Mouse (Mus musculus) hindbrain, embryonic 10.5 days (tissue): ENCODE measurements at regions not wholly inside any gene's neighbourhood (a gene's known extent, or its start where the extent isn't known, plus 50 kb on each side); places are given as distances from the start of the nearest gene placed in this dataset.

Experiments used
- DNase-seq: peaks from one replicate; pipeline ENCODE4 v3.0.0-alpha.2; 2017; ENCODE audit warnings: low spot score
- H3K27ac ChIP-seq: fragments of 300-500 bp; sonication (generic); 2 replicates; pipeline ENCODE4 v1.5.1; 2016; ENCODE audit warnings: mild to moderate bottlenecking, moderate library complexity
- H3K27me3 ChIP-seq: fragments of 300-500 bp; sonication (generic); 2 replicates; pipeline ENCODE4 v1.6.1; 2016; ENCODE audit warnings: mild to moderate bottlenecking; ENCODE audit not compliant: poor library complexity, insufficient read depth, severe bottlenecking
- H3K36me3 ChIP-seq: fragments of 300-500 bp; sonication (generic); 2 replicates; pipeline ENCODE4 v1.6.1; 2016; ENCODE audit warnings: mild to moderate bottlenecking, moderate library complexity
- H3K4me1 ChIP-seq: fragments of 300-500 bp; sonication (generic); replicated peaks from 2 replicates; pipeline ENCODE4 v1.6.1; 2016; ENCODE audit warnings: mild to moderate bottlenecking
- H3K4me3 ChIP-seq: fragments of 300-500 bp; sonication (generic); 2 replicates; pipeline ENCODE4 v1.5.1; 2016; ENCODE audit warnings: mild to moderate bottlenecking, moderate library complexity
- H3K9me3 ChIP-seq: fragments of 300-500 bp; sonication (generic); 2 replicates; pipeline ENCODE4 v1.6.1; 2016; ENCODE audit warnings: mild to moderate bottlenecking, moderate library complexity
- WGBS: fragments of 180-500 bp; shearing (Covaris S2); methylation state at CpG from one replicate; pipeline ENCODE4 v1.1.7; 2016; 5-methylcytosine and 5-hydroxymethylcytosine counted together

- Histone ChIP-seq H3K27ac (no peak overlapping the region), H3K4me1 (peaks cover 28% of the 10 kb centered on the region), H3K4me3 (no peak overlapping the region), H3K36me3 (no peaks in the 10 kb centered on the region), H3K9me3 (no peaks in the 10 kb centered on the region), H3K27me3 (peaks cover 12% of the 10 kb centered on the region; the same call in 1 of the 2 replicates)
- no peak for DNase-seq
- WGBS, result 43% methylated on average over 4 of the region's 4 CpGs
These were observed 67.3 kb downstream of the C1d start for GRCm38 (mm10) chr11:17324651-17325050.

GRCm38 (mm10) chr11:17325731-17326646 lies 68.6 kb downstream of the C1d start:
- H3K27me3 ChIP-seq, result peaks cover 13% of the 10 kb centered on the region; the same call in 1 of the 2 replicates
- 53% methylated on average over 10 of the region's 10 CpGs for WGBS
- no peaks in the 10 kb centered on the region for H3K36me3 ChIP-seq
- H3K9me3 ChIP-seq, result no peaks in the 10 kb centered on the region
- no peak overlapping the region for H3K4me3 ChIP-seq
- DNase-seq, result peak; percentile 15
- peaks cover 28% of the 10 kb centered on the region for H3K4me1 ChIP-seq
- H3K27ac ChIP-seq, result peak overlapping the region; percentile 53

- Histone ChIP-seq H3K4me1 (peaks cover 28% of the 10 kb centered on the region), H3K27ac (peak overlapping the region; percentile 53), H3K36me3 (no peaks in the 10 kb centered on the region), H3K27me3 (0 out of 2 replicates have a peak, but pooled peaks cover 13% of the 10 kb centered on the region), H3K4me3 (no peak overlapping the region), H3K9me3 (no peaks in the 10 kb centered on the region)
- 67% methylated on average over 4 of the region's 4 CpGs for WGBS
- no peak for DNase-seq
These were observed 69.3 kb downstream of the C1d start for GRCm38 (mm10) chr11:17326695-17327094.

DNA sequence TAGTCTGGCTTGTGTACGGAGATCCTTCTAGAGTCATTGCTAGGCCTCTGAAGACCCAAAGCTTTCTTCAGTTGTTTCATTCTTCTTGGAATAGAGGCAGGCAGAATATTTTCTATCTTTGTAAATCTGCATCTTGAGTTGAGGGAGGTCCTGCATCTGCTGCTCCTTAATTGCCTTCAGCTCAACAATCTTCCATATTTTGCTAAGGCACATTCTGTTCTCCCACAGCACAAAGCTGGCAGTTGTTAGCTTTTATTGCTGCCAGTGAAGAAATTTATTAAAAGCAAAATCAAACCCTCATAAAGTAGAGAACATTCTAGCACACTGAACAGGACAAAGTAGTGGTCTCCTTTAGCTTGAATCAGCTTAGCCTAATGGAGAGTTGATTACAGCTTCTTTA lies 94.1 kb downstream of the C1d start:
- H3K4me1 ChIP-seq, result peaks cover 8% of the 10 kb centered on the region; the same call in 1 of the 2 replicates
- no peak for DNase-seq
- WGBS, result 96% methylated on average over 1 of the region's 1 CpGs
- H3K27me3 ChIP-seq, result no peaks in the 10 kb centered on the region
- H3K9me3 ChIP-seq, result no peaks in the 10 kb centered on the region
- no peak overlapping the region for H3K4me3 ChIP-seq
- no peak overlapping the region for H3K27ac ChIP-seq
- H3K36me3 ChIP-seq, result no peaks in the 10 kb centered on the region

DNA sequence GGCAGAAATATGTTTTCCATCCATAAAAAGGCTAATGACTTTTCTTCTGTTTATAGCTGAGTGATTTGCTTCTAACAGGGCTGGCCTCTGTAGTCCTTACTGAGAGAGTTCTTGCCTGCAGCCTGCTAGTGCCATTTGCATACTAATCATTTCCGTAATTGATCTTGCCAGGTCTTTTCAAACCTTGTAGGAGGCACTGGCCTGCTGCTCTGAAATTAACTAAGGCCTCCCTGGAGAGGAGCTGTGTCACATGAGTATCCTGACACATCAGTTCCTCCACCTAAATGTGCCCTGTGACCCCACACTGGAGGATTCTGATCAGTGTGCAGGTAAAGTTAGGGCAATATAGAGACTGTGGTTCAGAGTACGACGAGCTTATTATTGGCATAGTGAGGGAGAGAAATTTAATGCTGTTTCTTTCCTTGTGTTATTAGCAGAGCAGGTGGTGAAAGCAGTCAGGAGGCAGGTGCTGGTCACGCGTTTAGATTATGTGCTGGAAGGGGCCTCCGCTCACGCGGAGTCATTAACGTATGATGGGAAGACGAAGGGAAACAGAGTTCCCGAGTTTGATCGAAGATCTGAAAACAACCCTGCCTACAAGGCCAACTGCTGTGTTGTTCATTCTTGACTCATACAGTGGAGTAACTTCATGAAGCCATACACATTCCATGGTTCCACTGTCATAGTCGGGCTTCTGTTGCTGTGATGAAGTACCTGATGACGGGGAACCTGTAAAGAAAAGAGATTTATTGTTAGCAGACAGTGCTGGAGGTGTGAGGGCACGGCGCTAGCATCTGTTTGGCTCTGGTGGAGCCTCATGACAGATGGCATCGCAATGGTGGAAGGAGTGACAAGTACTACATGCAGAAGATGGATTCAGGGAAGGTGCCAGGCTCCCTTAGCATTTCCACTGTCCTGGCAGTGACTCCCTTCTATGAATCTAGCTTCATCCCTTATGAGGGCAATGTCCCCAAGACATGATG lies 95.1 kb downstream of the C1d start:
- Histone ChIP-seq H3K36me3 (no peaks in the 10 kb centered on the region), H3K4me3 (no peak overlapping the region), H3K9me3 (no peaks in the 10 kb centered on the region), H3K27me3 (no peaks in the 10 kb centered on the region), H3K4me1 (peaks cover 8% of the 10 kb centered on the region; the same call in 1 of the 2 replicates), H3K27ac (no peak overlapping the region)
- DNase-seq, result no peak
- WGBS, result 71% methylated on average over 17 of the region's 17 CpGs

DNA sequence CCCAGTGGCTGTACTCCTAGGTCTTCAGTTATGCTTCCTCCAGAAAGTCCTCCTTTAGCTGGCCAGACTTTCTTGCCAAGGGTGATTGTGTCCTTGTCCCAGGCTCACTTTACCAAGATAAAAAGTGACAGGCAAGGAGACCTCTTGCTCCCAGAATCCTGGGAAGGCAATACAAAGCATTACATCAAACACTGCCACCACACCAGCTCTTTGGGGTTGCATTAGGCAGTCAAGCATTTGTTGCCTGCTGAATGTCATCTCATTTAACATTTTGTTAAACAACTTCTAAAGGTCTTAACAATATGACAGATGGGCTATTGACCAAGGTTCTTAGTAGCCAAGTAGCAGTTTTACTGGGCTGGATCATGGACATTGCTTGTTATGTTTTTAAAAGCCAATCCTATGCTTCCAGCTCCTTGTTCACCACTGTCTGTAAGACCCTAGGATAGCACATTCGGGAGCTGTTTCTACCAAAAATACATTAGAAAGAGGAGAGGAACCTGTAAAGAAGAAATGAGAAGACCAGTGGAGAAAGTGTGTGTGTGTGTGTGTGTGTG lies 102.4 kb downstream of the C1d start:
- WGBS, result 78% methylated on average over 1 of the region's 1 CpGs
- H3K4me1 ChIP-seq, result peaks cover 11% of the 10 kb centered on the region
- no peaks in the 10 kb centered on the region for H3K9me3 ChIP-seq
- H3K27me3 ChIP-seq, result no peaks in the 10 kb centered on the region
- no peak overlapping the region for H3K4me3 ChIP-seq
- H3K27ac ChIP-seq, result peak overlapping the region; percentile 16; the same call in 1 of the 2 replicates
- no peaks in the 10 kb centered on the region for H3K36me3 ChIP-seq
- no peak for DNase-seq

DNA sequence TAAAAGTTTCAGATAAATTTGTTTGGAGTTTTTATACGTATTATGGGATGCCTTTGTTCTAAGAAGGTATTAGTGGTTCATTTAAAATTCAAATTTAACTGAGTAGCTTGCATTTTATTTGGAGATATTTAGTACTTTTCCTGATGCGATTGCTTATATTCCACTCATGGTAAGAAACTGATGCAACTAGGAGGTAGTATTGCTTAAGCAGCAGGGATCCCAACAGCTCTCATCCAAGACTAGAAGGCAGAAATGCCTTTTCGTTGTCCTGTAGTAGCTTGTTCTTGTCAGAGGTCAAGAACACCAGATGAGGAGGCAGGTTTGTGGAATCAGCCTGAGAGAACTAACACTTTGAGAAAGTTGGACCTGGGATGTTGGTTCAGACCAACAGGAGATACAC lies 120.5 kb downstream of the C1d start:
- H3K27me3 ChIP-seq, result no peaks in the 10 kb centered on the region
- H3K4me3 ChIP-seq, result no peak overlapping the region
- H3K27ac ChIP-seq, result no peak overlapping the region

DNA sequence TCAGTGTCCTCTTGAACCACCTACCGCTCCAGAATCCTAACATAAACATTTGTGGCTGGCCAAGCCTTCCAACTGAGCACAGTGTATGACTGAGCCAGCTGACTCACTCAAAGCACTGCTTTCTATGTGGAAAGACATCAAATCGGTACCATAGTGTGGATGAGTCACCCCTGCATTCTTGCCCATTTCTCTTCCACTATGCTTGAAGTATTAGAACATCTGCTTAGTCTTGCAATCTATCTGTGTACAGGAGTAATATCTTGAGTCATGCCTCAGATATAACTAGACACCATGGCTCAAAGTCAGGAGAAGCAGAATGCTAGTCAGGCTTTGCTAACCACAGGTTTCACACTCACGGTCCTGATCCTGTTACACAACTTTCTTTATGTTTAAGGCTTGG lies 129.4 kb downstream of the C1d start:
- DNase-seq, result no peak
- H3K27me3 ChIP-seq, result no peaks in the 10 kb centered on the region
- H3K4me3 ChIP-seq, result no peak overlapping the region
- H3K4me1 ChIP-seq, result no peaks in the 10 kb centered on the region
- no peaks in the 10 kb centered on the region for H3K36me3 ChIP-seq
- no peaks in the 10 kb centered on the region for H3K9me3 ChIP-seq
- WGBS, result 86% methylated on average over 3 of the region's 3 CpGs
- no peak overlapping the region for H3K27ac ChIP-seq

More for the DNA sequence above, 120.5 kb downstream of the C1d start:
- Histone ChIP-seq H3K36me3 (no peaks in the 10 kb centered on the region), H3K9me3 (no peaks in the 10 kb centered on the region), H3K4me1 (no peaks in the 10 kb centered on the region)
- DNase-seq, result no peak
- WGBS, result 80% methylated on average over 3 of the region's 3 CpGs

DNA sequence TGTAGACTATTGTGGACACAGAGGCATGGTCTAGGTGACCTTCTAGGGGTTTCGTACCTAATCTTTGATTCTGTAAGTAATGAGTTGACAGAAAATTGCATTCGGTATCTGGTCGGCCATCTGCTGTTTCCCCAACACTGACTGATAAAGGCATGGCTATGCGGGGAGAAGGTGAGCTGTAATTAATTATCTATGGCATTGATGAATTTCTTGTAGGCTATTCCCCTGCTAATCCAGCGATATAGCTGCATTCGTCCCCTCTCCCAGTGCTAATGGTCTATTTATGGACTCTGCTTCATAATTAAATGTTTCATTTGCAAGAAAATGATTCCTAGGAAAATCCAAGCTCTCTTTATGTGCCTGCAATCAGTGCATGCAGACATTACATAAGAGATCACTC lies 136.5 kb downstream of the C1d start:
- Histone ChIP-seq H3K4me3 (no peak overlapping the region), H3K27me3 (no peaks in the 10 kb centered on the region), H3K36me3 (no peaks in the 10 kb centered on the region), H3K27ac (no peak overlapping the region), H3K4me1 (no peaks in the 10 kb centered on the region), H3K9me3 (no peaks in the 10 kb centered on the region)
- WGBS, result 78% methylated on average over 6 of the region's 6 CpGs
- no peak for DNase-seq

GRCm38 (mm10) chr11:17414531-17414930 lies 157.2 kb downstream of the C1d start:
- H3K4me1 ChIP-seq, result peaks cover 12% of the 10 kb centered on the region
- WGBS, result 4% methylated on average over 1 of the region's 1 CpGs
- no peaks in the 10 kb centered on the region for H3K9me3 ChIP-seq
- peak; percentile 45 for DNase-seq
- H3K27me3 ChIP-seq, result no peaks in the 10 kb centered on the region
- no peaks in the 10 kb centered on the region for H3K36me3 ChIP-seq
- H3K4me3 ChIP-seq, result no peak overlapping the region
- peak overlapping the region; percentile 53; the same call in 1 of the 2 replicates for H3K27ac ChIP-seq

DNA sequence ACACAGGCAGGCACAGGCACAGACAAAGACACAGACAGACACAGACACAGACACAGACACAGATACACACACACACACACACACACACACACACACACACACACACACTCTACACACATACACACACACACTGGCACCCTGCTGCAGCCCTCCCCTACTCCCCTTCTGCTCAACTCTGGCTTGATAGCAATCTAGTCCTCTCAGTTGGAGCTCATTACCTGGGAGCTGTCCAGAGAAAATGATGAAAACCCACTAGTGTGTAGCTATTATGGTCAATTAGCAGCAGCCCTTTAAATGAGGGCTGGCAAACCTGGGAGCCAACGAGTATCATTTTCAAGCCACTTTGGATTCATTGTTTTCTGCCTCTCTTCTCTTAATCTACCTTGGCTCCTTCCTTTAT lies 157.8 kb downstream of the C1d start:
- no peaks in the 10 kb centered on the region for H3K9me3 ChIP-seq
- H3K4me1 ChIP-seq, result peaks cover 12% of the 10 kb centered on the region
- no peaks in the 10 kb centered on the region for H3K36me3 ChIP-seq
- WGBS, result 72% methylated on average over 1 of the region's 1 CpGs
- DNase-seq, result no peak
- no peak overlapping the region for H3K4me3 ChIP-seq
- no peaks in the 10 kb centered on the region for H3K27me3 ChIP-seq
- peak overlapping the region; percentile 69; the same call in 1 of the 2 replicates for H3K27ac ChIP-seq

DNA sequence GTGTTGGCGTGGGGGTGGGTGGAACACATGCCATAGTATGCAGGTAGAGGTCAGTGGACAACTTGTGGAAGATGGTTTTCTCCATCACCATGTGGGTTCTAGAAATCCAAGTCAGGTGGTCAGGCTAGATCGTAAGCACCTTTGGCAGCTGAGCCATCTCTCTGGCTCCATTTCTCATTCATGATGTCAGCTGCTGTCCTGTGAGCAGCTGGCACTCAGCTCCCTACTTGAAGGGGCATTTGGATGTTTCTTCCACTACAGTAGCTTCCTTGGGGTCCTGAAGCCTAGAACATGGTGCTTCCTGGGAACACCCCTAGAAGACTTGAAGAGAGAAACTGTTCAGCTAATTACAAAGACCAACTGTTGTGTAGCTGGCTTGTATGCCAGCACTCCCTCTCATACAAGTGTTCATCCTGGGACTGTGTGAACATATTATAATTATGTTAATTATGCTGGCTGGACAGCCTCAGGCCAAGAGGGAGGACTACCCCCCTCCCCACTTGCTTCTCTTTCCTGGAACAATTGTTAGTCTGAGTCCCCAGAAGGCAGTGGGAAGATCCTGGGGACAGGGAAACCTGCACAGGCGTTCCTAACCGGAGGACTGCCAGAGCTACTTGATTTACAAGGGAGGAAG lies 160.4 kb downstream of the C1d start:
- no peak overlapping the region for H3K27ac ChIP-seq
- no peaks in the 10 kb centered on the region for H3K36me3 ChIP-seq
- peaks cover 12% of the 10 kb centered on the region for H3K4me1 ChIP-seq
- DNase-seq, result no peak
- H3K9me3 ChIP-seq, result no peaks in the 10 kb centered on the region
- H3K27me3 ChIP-seq, result no peaks in the 10 kb centered on the region
- 73% methylated on average over 4 of the region's 4 CpGs for WGBS
- H3K4me3 ChIP-seq, result no peak overlapping the region
